Mouse (Mus musculus): ENCODE measurements around the gene Tfdp2. TPM values are rescaled to one million over a fixed set of nuclear protein-coding genes. Genes with fewer than 3 reads are reported as not detected.
A peak's percentile ranks its signal among the peaks of the same experiment; 100 is the strongest.

Gene Tfdp2
- polyA plus RNA-seq, 1 experiment from 2014 or later = 106 TPM

- no peak overlapping the region for H3K9ac ChIP-seq (ENCODE audit: low read depth, low read length)
- ATAC-seq (ENCODE audit: low read depth) = no peak
- peaks cover 11% of the 10 kb centered on the region for H3K4me1 ChIP-seq (ENCODE audit: control insufficient read depth, low read depth, low read length)
- H3K9me3 ChIP-seq (replicated peaks; ENCODE audit: control insufficient read depth, low read length) = no peaks in the 10 kb centered on the region
- 92% methylated on average over 6 of the region's 6 CpGs for WGBS (ENCODE audit: insufficient replicate concordance)
- peak overlapping the region; percentile 71 for H3K4me3 ChIP-seq (ENCODE audit: low read depth, low read length)
- peak overlapping the region; percentile 58 for H3K4me2 ChIP-seq (ENCODE audit: low read depth, low read length)
- H3K27ac ChIP-seq (ENCODE audit: low read length) = no peak overlapping the region
- peaks cover 8% of the 10 kb centered on the region for H3K36me3 ChIP-seq (ENCODE audit: control insufficient read depth, insufficient read depth)
- no peaks in the 10 kb centered on the region for H3K27me3 ChIP-seq (ENCODE audit: control insufficient read depth, insufficient read depth, low read depth, low read length)
Measured at GRCm38 (mm10) chr9:96261980-96262379, 65.9 kb downstream of the Tfdp2 start.

DNA sequence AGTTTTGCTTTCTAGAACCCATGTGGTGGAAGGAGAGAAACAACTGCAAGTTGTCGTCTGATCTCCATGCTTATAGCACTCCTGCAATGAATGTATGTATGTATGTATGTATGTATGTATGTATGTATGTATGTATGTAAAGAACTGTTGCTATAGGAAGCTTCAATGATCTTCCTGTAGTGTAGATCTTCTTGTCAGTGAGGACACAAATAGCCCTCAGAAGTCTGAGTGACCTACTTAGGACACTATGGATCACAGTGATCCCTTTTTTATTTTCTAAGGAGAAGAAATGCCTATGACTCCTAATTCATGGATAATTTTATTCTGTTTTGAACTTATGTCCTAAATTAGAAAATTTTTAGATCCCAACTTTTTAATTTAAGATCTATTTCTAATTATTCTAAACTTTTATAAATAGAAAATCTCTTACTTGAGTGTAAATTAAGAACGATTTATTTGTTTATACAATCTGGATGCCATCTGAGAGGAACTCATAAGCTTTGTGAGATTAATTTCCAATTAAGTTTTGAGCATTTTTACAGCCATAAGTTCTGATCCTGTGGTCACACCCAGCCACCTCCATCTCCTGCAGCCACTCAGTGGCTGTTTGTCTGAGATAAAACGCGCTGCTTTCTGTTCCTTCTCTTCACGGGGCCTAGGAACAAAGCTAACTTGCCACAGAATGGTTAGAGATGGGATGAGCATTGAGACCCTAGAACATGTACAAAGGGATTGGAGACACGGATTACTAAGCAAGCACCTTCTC lies 70.9 kb downstream of the Tfdp2 start:
- Histone ChIP-seq H3K4me3 (ENCODE audit: low read depth, low read length) (peak overlapping the region; percentile 42), H3K27ac (ENCODE audit: low read length) (peak overlapping the region; percentile 91), H3K9me3 (replicated peaks; ENCODE audit: control insufficient read depth, low read length) (no peaks in the 10 kb centered on the region), H3K4me1 (ENCODE audit: control insufficient read depth, low read depth, low read length) (peaks cover 32% of the 10 kb centered on the region), H3K27me3 (ENCODE audit: control insufficient read depth, insufficient read depth, low read depth, low read length) (no peaks in the 10 kb centered on the region), H3K4me2 (ENCODE audit: low read depth, low read length) (peak overlapping the region; percentile 67), H3K36me3 (ENCODE audit: control insufficient read depth, insufficient read depth) (peaks cover 8% of the 10 kb centered on the region), H3K9ac (ENCODE audit: low read depth, low read length) (peak overlapping the region; percentile 62)
- WGBS (ENCODE audit: insufficient replicate concordance) = 30% methylated on average over 6 of the region's 6 CpGs
- ATAC-seq (ENCODE audit: low read depth) = peak; percentile 98

GRCm38 (mm10) chr9:96267559-96267948 lies 71.5 kb downstream of the Tfdp2 start:
- 33% methylated on average over 1 of the region's 1 CpGs for WGBS (ENCODE audit: insufficient replicate concordance)
- H3K4me2 ChIP-seq (ENCODE audit: low read depth, low read length) = peak overlapping the region; percentile 67
- ATAC-seq (ENCODE audit: low read depth) = 0 out of 2 replicates have a peak, but pooled peaks have one; percentile 19
- no peaks in the 10 kb centered on the region for H3K27me3 ChIP-seq (ENCODE audit: control insufficient read depth, insufficient read depth, low read depth, low read length)
- H3K27ac ChIP-seq (ENCODE audit: low read length) = peak overlapping the region; percentile 86
- H3K9me3 ChIP-seq (replicated peaks; ENCODE audit: control insufficient read depth, low read length) = no peaks in the 10 kb centered on the region
- H3K4me1 ChIP-seq (ENCODE audit: control insufficient read depth, low read depth, low read length) = peaks cover 32% of the 10 kb centered on the region
- peak overlapping the region; percentile 42 for H3K4me3 ChIP-seq (ENCODE audit: low read depth, low read length)
- H3K9ac ChIP-seq (ENCODE audit: low read depth, low read length) = peak overlapping the region; percentile 62
- peaks cover 8% of the 10 kb centered on the region for H3K36me3 ChIP-seq (ENCODE audit: control insufficient read depth, insufficient read depth)

- Histone ChIP-seq H3K4me3 (ENCODE audit: low read depth, low read length) (no peak overlapping the region), H3K9ac (ENCODE audit: low read depth, low read length) (no peak overlapping the region), H3K4me2 (ENCODE audit: low read depth, low read length) (peak overlapping the region; percentile 24; the same call in 1 of the 2 replicates), H3K4me1 (ENCODE audit: control insufficient read depth, low read depth, low read length) (peaks cover 32% of the 10 kb centered on the region), H3K9me3 (replicated peaks; ENCODE audit: control insufficient read depth, low read length) (no peaks in the 10 kb centered on the region), H3K27ac (ENCODE audit: low read length) (peak overlapping the region; percentile 45), H3K36me3 (ENCODE audit: control insufficient read depth, insufficient read depth) (peaks cover 5% of the 10 kb centered on the region), H3K27me3 (ENCODE audit: control insufficient read depth, insufficient read depth, low read depth, low read length) (no peaks in the 10 kb centered on the region)
- 77% methylated on average over 2 of the region's 2 CpGs for WGBS (ENCODE audit: insufficient replicate concordance)
- ATAC-seq (ENCODE audit: low read depth) = no peak
Measured at GRCm38 (mm10) chr9:96269726-96270125, 73.7 kb downstream of the Tfdp2 start.

DNA sequence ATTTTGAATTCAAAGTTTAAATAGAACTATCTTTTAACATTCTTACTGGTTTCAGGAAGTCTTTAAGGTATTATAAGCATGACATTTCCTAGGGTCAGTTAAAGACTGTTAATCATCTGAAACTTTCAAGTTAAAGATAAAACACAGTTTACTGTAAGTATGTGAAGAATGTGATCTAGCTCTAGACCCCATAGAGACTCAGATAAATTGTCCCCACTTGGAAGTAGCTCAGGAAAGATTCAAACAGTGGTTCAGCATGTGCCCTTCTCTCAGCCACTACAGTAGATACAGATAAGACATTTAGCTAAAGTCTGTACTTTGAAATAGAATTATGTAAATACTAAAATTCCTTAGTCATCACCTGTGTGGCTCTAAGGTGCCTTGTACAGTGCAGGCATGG lies 79.5 kb downstream of the Tfdp2 start:
- no peak overlapping the region for H3K27ac ChIP-seq (ENCODE audit: low read length)
- no peak for ATAC-seq (ENCODE audit: low read depth)
- peaks cover 35% of the 10 kb centered on the region for H3K36me3 ChIP-seq (ENCODE audit: control insufficient read depth, insufficient read depth)
- no peak overlapping the region for H3K9ac ChIP-seq (ENCODE audit: low read depth, low read length)
- peaks cover 13% of the 10 kb centered on the region for H3K4me1 ChIP-seq (ENCODE audit: control insufficient read depth, low read depth, low read length)
- no peaks in the 10 kb centered on the region for H3K9me3 ChIP-seq (replicated peaks; ENCODE audit: control insufficient read depth, low read length)
- no peak overlapping the region for H3K4me2 ChIP-seq (ENCODE audit: low read depth, low read length)
- H3K27me3 ChIP-seq (ENCODE audit: control insufficient read depth, insufficient read depth, low read depth, low read length) = no peaks in the 10 kb centered on the region
- H3K4me3 ChIP-seq (ENCODE audit: low read depth, low read length) = no peak overlapping the region

GRCm38 (mm10) chr9:96281497-96281896 lies 85.4 kb downstream of the Tfdp2 start:
- Histone ChIP-seq H3K9ac (ENCODE audit: low read depth, low read length) (no peak overlapping the region), H3K27me3 (ENCODE audit: control insufficient read depth, insufficient read depth, low read depth, low read length) (no peaks in the 10 kb centered on the region), H3K9me3 (replicated peaks; ENCODE audit: control insufficient read depth, low read length) (no peaks in the 10 kb centered on the region), H3K36me3 (ENCODE audit: control insufficient read depth, insufficient read depth) (peaks cover 28% of the 10 kb centered on the region), H3K4me1 (ENCODE audit: control insufficient read depth, low read depth, low read length) (peaks cover 3% of the 10 kb centered on the region), H3K27ac (ENCODE audit: low read length) (no peak overlapping the region), H3K4me3 (ENCODE audit: low read depth, low read length) (no peak overlapping the region), H3K4me2 (ENCODE audit: low read depth, low read length) (no peak overlapping the region)
- WGBS (ENCODE audit: insufficient replicate concordance) = 51% methylated on average over 3 of the region's 3 CpGs
- ATAC-seq (ENCODE audit: low read depth) = no peak

DNA sequence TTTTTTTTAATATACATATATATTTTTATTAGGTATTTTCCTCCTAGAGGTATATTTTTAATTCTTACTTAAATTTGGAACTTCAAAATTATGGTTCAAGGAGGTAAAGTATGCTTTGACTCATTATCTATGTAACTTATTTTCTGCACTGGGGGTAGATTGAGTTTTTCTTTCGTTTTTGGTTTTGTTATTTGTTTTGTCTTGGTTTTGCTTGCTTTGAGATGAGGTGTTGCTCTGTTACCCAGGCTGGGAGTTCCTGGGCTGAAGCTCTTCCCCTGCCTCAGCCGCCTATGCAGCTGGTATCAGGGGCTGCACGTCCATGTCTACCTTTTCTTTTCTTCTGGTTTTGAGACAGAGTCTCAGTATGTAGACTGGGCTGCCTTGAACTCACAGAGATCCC lies 86.0 kb downstream of the Tfdp2 start:
- no peaks in the 10 kb centered on the region for H3K27me3 ChIP-seq (ENCODE audit: control insufficient read depth, insufficient read depth, low read depth, low read length)
- no peak overlapping the region for H3K9ac ChIP-seq (ENCODE audit: low read depth, low read length)
- H3K4me2 ChIP-seq (ENCODE audit: low read depth, low read length) = no peak overlapping the region
- ATAC-seq (ENCODE audit: low read depth) = no peak
- peaks cover under 1% of the 10 kb centered on the region for H3K4me1 ChIP-seq (ENCODE audit: control insufficient read depth, low read depth, low read length)
- H3K36me3 ChIP-seq (ENCODE audit: control insufficient read depth, insufficient read depth) = peaks cover 28% of the 10 kb centered on the region
- H3K27ac ChIP-seq (ENCODE audit: low read length) = no peak overlapping the region
- H3K9me3 ChIP-seq (replicated peaks; ENCODE audit: control insufficient read depth, low read length) = no peaks in the 10 kb centered on the region
- 78% methylated on average over 3 of the region's 3 CpGs for WGBS (ENCODE audit: insufficient replicate concordance)
- H3K4me3 ChIP-seq (ENCODE audit: low read depth, low read length) = no peak overlapping the region

- ATAC-seq (ENCODE audit: low read depth) = no peak
- H3K9ac ChIP-seq (ENCODE audit: low read depth, low read length) = no peak overlapping the region
- H3K27ac ChIP-seq (ENCODE audit: low read length) = no peak overlapping the region
- H3K4me2 ChIP-seq (ENCODE audit: low read depth, low read length) = no peak overlapping the region
- no peaks in the 10 kb centered on the region for H3K27me3 ChIP-seq (ENCODE audit: control insufficient read depth, insufficient read depth, low read depth, low read length)
- H3K36me3 ChIP-seq (ENCODE audit: control insufficient read depth, insufficient read depth) = peaks cover 43% of the 10 kb centered on the region
- H3K9me3 ChIP-seq (replicated peaks; ENCODE audit: control insufficient read depth, low read length) = no peaks in the 10 kb centered on the region
- H3K4me1 ChIP-seq (ENCODE audit: control insufficient read depth, low read depth, low read length) = no peaks in the 10 kb centered on the region
- no peak overlapping the region for H3K4me3 ChIP-seq (ENCODE audit: low read depth, low read length)
- 25% methylated on average over 1 of the region's 1 CpGs for WGBS (ENCODE audit: insufficient replicate concordance)
Measured at GRCm38 (mm10) chr9:96284916-96285315, 88.8 kb downstream of the Tfdp2 start.

GRCm38 (mm10) chr9:96292144-96292543 lies 96.1 kb downstream of the Tfdp2 start:
- no peaks in the 10 kb centered on the region for H3K4me1 ChIP-seq (ENCODE audit: control insufficient read depth, low read depth, low read length)
- ATAC-seq (ENCODE audit: low read depth) = 0 out of 2 replicates have a peak, but pooled peaks have one; percentile 21
- H3K9me3 ChIP-seq (replicated peaks; ENCODE audit: control insufficient read depth, low read length) = no peaks in the 10 kb centered on the region
- H3K4me3 ChIP-seq (ENCODE audit: low read depth, low read length) = no peak overlapping the region
- no peak overlapping the region for H3K9ac ChIP-seq (ENCODE audit: low read depth, low read length)
- no peaks in the 10 kb centered on the region for H3K27me3 ChIP-seq (ENCODE audit: control insufficient read depth, insufficient read depth, low read depth, low read length)
- H3K36me3 ChIP-seq (ENCODE audit: control insufficient read depth, insufficient read depth) = peaks cover 67% of the 10 kb centered on the region
- H3K27ac ChIP-seq (ENCODE audit: low read length) = no peak overlapping the region
- 96% methylated on average over 7 of the region's 7 CpGs for WGBS (ENCODE audit: insufficient replicate concordance)
- no peak overlapping the region for H3K4me2 ChIP-seq (ENCODE audit: low read depth, low read length)
